Mouse (Mus musculus) lung, postnatal 36 days (tissue): ENCODE results near the gene Abr.

Experiments used
- DNase-seq: peaks from one replicate; pipeline ENCODE4 v3.0.0; 2022; ENCODE audit warnings: mixed read lengths

The Abr gene

DNA sequence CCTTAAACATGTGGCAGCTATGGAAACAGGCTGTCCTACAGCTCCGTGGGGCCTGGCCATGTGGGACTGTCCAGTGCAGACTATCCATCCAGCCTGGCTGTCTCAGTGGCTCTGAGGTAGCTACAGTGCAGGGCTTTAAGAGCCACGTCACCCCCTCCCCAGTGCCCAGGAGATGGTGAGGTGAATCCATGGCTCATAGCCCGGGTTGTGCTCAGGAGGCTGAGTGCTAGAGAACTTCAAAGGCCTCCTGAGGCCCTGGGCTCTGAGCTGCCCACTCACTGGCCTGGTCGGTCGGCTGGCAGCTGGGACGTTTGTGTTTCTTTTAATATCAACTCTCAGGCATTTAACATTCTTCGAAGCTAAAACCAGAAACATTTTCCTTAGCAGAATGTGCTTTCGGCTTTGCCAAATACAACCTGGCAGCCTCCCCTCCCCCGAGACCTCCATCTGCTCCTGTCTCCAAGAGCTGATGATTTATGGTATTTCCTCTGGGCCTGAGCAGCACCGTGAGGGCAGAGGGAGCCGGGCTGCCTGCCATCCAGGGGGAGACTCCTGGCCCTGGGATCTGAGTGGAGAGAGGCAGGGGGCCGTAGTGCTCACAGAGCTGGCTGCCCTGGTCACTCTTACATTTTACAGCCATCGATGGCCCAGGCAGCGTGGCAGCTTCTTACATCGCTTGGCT is 172.5 kb downstream of the Abr start:
- no peak for DNase-seq

DNA sequence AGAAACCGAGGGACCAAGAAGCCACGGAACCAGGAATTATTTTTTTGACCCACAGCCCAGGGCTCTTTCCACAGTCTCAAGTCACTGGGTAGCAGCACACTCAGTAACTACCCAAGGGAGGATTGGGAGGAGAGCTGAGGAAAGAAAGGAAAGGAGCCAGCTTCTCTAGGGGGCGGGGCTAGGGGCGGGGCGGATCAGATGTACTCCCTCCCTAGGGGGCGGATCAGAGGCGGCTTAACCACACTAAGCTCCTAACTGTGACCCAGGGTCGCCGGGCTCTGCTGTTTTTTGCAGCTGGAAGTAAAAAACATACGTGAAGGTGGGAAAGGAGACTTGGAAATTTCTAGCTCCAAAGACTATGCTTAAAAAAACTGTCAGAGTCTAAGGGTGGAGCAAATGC is 175.9 kb downstream of the Abr start:
- DNase-seq, result no peak

DNA sequence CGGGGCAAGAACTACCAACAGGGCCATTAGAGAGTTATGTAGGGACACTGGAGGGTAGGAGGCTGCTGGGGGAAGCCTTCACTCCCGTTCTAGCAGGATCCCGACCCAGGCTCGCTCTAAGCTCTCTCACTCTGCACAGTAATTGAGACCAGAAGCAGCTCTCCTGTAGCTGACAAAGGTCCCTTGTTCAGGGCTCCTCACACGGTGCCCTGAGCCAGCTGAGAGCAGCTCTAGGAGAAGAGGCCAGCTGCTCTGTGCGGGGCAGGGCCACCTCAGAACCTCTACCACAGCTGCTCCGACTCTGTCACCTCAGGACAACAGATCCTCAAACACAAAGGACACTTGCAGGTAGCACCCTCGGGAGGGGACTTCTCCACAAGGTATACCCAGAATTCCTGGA is 176.7 kb downstream of the Abr start:
- no peak for DNase-seq

DNA sequence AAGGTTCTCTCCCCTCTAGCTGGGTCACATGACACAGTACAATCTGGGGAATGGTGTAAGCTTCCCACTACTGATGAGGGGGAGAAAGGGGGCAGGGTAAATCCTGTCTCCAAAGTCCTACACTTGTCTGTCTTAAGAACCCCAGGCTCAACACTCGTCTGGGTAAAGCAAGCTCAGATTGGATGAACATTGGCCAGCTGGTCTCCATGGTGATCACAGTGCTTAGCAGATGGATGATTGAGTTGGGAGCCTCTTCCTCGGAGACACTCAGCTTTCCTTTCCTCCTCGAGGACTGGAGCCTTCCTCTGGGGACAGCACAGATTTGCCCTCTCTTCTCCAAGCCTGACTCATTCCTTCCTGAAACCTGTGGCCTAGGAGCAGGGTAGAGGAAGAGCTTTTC is 182.4 kb downstream of the Abr start:
- DNase-seq, result no peak

DNA sequence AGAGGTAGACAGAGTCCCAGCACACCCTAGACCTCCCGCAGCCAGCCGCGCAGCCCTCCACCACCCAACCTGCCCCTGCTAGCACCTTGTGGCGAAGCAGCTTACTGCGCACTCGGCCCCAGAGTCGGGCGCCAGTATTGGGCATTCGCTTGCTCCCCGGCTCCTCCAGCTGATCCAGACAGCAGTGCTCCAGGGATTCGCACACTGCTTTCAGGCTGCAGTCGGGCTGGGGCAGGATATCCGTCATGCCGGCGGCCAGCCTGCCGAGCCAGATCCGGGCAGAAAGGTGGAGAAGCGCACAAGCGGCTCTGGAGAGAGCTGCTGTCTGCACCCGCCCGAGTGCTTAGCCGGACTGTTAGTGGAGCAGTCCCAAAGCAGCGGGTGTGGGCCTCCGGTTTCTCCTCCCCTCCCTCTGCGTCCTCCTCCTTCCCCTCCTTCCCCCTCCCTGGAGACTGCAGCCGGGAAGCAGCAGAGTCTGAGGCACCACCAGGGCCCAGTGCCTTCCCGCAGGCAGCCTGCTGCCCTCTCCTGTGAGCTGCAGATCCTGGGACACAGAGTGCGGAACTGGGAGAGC is 185.2 kb downstream of the Abr start:
- DNase-seq, result peak; percentile 71

DNA sequence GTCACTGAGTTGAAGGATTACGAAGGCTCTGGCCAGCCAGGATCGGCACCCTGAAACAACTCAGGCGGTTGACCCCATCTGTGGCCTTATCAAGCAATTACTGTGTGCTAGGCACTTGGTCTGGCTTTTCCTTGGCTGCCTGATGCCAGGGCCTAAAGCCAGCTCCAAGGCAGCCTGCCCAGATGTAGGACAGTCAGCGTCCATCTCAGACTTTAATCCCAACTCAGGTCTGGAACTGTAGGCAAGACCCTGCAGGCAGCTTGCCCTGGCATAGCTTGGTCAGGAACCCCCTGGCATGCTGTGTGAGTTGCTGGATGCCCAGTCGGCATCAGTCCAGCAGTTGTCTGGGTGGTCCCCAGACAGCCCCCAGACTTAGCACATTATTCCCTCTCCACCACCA is 186.1 kb downstream of the Abr start:
- no peak for DNase-seq

DNA sequence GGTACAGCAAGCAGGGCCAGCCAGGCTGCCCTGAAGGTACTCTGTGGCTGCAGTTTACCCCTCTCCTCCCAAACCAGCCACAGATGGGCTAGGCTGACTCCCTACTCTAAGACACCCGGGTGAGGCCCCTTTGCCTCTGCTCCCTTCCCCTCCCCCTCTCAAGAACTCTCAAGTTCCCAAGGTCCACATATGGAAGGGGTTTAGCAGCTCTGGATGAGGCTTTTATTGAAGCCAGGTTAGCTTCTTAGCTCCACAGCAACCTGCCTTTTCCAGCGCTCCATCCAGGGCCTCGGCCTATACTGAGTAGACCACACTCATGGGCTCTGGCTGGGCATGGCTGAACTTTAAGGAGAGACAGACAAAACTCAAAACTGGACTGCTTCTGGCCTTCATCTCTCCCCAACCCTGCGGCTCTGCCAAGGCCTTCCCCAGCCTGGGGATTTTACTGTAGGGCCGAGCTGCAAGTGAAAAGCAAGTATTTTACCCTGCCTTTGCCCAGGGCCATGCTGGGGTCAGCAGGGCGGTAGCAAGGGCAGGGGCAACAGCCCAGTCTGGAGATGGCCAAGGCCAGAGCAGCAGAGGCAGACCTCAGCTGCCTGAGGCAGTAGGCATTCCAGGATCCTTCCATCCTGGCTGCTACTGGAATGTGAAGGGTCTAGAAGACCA is 192.0 kb downstream of the Abr start:
- no peak for DNase-seq

DNA sequence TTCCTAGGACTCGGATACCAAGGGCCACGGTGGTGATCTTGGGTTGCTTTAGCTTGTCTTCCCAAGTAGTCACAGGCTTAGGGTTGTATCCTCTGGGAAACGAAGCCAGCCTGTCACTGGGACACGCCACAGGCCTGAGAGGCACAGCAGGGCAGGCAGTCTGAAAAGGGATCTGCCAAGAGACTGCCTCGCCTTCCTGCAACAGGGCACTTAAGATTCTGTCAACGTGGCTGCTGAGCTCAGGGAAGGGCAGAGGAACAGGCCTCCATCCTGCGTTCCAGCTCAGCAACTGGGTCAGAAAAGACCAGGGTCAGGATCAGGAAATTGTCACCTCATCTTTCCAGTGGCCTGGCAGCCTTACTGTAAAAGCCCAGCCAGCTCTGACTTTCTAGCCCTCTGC is 192.6 kb downstream of the Abr start:
- no peak for DNase-seq

DNA sequence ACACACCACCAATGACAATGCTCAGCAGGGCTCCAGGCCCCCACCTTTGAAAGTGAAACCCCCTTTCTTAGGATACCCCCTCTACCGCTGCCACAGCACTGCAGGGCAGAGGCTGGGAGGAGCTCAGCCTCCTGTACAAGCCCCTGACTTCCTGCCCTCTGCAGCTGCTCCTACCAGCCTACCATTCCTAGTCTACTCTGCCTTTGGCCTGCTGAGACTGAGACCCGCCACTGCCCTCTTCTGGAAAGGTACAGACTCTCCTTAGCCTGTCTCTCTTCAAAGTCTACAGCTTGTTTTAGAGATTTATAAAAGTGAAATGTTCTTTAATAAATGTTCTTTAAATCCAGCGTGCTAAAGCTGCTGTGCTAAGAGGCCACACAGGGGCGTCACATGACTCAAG is 193.1 kb downstream of the Abr start:
- no peak for DNase-seq

DNA sequence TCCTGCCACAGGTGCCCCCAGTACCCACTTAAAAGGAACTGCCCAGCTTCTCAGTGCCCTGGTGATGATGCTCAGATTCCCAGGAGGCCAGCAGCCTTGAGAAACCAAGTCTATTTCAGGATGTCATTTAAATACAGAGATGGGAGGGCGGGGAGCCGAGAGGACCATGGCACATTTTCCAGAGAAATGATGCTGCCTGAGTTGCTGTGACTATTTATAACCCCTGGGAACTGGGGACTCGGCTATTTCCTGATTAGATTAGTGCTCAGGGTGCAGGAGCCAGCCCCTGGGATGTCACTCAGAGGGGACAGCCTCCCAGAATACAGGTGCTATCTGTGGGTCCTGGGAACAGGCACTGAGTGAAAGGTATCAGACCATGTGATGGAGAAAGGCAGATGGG is 194.3 kb downstream of the Abr start:
- no peak for DNase-seq

DNA sequence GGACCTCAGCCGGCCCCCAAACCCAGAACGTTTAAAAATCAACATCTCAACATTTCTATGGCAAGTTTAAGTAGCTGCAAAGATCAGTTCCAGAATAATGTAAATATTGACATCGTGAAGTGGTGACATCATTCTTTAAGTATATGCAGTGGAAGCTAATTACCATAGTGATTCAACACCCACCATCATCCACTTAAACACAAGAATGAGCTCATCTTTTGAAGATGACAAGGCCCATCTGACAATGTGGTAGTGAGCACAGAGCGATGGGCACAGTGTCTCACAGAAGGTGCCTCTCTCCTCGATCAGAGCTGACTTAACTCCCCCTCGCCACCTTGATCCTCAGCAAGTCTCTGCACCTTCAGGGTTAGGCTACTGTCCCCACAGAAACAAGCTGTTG is 196.4 kb downstream of the Abr start:
- no peak for DNase-seq

DNA sequence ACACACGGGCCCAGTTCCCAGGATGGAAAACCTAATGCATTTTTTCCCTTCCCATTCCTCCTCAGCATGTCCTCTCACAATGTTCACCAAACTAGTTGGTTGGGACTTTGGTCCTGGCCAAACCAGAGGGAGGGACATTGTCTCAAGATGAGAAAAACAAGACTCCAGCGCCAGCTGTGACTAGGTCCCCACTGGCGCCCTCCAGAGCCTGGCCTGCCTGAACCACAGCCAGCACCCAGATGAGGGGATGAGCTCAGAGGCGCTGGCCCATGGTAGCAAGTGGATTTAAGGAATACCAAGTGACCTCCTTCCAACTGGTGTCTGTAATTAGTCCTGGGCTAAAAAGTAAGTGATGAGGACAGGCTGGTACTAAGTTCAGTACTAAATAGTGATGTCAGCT is 201.2 kb downstream of the Abr start:
- no peak for DNase-seq

DNA sequence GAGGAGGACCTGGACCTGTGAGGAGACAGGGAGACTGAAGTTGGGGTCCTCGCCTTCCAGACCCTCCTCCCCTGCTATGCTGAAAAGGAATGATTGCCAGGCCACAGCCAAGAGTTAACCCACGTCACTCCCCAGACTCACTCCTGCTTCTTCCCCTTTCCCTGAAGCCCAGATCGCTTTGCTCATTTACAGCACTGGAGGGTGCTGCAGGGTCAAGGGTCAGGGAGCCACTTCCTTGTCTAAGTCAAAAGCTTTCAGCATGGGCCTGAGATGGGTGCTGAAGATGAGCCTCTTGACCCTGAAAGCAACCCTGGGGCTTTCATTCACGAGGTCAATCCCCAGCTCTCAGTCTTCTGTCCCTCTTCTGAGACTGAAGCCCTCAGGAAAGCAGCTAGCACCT is 202.9 kb downstream of the Abr start:
- DNase-seq, result peak; percentile 61

DNA sequence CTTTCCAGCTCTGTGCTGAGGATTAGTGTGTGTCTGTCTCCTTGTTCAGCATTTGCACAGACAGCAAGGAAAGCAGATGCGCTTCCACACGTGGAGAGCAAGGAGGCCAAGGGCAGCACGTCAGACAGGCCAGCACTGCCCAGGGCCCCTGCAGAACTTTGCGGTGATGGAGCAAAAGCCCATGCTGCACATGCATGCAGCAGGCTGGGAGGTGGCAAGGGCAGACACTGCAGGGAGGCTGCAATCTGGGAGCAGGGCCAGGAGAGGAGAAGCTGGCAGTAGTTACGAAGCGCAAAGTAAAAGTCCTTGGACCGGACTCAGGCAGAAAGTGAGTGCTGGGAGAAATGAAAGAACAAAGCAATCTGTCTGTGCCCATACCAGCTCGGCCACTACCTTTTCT is 203.7 kb downstream of the Abr start:
- DNase-seq, result no peak

DNA sequence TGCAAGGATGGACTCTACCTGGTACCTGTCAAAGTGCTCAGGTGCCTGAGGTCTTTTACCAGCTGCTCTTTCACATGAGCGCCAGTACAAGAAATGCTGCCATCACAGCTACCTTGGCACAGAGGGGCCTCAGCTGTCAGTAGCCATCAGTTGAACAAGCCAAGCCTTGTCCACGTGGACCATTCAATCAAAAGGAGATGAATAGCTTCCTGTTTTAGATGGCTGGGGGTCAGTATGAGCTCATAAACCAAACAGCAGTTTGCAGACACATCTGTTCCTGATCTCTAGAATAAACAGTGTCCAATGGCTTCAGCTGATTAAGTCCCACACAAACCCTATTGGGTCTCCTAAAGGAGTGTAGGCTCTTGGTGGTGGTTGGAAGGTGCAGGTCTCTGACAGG is 206.1 kb downstream of the Abr start:
- no peak for DNase-seq

DNA sequence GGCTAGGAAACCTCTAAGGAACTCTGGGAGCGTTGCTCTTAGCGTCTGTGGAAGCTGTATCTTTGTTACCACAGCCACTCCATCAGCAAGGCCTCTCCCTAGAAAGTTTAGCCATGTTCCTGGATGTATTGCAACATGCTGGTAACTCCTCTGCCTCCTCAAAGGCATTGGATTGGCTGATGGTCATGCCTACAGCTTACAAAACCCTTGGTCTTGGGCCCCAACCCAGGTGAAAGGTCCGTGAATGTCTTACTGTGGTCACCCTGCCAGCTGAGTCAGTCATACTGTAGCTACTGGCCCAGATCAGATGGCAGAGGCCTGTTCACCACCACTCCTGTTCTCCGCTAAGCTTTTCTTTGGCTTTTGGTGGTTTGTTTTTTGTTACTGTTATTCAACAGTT is 207.1 kb downstream of the Abr start:
- DNase-seq, result peak; percentile 62

DNA sequence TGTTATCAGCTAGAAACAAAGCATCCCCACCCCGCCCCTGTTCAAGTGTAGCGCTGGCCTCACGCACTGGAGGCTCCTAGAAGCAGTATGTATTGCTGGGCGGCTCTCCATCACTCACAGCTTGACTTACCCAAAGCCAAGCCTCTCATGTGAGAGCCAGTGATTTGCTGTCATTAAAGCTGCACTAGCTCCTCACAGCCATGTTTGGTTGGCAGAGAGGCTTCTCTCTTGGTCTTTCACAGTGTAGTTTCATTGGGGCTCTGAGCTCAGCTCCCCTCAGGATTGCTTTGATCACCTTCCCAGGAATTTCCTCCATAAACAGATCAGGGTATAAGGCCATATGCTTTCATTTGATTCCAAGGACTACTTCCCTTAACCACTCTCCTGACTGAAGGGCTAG is 208.9 kb downstream of the Abr start:
- DNase-seq, result no peak

DNA sequence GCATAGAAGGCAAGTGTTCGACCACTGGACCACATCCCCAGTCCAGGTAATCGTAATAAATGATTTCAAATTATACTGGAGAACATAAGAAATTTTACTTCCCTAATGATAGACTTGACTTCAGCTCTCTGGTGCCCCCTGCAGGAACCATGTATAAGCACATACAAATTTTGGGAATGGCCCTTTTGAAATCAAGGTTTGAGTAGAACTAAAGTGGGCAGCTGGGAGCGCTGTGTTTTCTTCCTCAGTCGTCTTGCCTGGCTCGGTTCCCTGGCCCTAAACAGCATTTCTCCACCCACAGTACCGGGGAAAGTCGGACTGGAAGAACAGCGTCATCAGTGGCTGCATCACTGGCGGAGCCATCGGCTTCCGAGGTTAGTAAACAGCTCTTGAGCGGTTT is 211.3 kb downstream of the Abr start:
- peak; percentile 69 for DNase-seq

DNA sequence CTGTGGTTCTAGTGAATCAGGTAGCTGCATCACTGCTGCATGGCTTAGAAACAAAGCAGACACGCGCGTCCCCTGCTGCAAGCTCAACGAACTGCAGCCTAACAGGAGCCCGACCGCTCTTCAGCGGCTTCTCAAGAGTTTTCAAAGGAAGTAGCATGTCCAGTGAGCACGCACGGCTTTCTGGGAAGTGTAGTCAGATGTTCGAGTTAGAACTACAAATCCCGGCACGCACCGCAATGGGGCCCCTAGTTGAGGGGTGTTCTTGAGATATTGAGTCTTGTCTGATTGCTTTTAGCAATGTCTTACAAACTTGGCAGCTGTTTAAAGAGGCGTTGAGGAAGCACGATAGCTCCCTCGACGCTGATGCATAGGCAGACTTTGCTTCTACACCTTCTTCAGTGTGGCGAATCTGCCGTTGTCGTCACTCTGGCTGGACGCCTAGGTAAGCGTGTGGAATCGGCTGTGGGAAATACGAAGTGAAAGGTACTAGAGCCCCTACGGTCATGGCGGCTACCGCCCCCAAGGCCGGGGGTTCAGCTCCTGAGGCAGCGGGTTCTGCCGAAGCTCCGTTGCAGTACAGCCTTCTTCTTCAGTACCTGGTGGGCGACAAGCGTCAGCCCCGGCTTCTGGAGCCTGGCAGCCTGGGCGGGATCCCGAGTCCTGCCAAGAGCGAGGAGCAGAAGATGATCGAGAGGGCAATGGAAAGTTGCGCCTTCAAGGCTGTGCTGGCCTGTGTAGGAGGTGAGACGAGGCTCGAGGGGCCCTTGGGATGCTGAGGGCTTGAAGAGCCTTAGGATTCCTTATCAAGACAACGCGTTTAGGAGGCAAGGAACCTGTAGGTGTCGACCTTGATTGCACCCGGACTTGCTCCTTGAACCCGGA is 215.2 kb downstream of the Abr start, which contains the start of gene Timm22:
Gene Timm22 (plus strand): TSS at position 251 of the 882 bp plus-strand sequence.
- DNase-seq, result peak; percentile 99

DNA sequence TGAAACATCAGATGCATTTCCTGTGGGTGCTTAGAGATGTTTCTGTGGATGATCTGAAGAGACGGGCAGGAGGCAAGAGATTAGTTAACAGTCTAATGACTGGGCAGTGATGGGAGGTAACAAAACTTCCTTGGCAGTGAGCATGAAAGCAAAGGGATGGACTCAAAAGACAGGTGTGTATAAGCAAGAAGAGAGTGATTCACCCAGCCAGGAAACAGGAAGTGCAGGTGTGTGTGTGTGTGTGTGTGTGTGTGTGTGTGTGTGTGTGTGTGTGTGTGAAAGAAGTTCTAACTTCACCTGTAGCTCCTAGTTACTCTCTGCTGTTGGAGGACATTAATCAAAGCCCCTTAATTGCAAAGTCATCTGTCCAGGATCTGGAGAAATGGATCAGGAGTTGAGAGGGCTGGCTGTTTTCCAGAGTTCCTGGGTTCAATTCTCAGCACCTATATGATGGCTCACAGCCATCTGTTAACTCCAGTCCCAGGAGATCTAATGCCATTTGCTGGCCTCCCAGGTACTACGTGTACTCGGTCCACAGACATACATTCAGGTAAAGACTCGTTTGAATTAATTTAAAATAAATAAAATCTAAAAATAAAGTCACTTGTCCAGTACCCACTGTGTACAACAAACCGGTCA is 216.4 kb downstream of the Abr start:
- no peak for DNase-seq

DNA sequence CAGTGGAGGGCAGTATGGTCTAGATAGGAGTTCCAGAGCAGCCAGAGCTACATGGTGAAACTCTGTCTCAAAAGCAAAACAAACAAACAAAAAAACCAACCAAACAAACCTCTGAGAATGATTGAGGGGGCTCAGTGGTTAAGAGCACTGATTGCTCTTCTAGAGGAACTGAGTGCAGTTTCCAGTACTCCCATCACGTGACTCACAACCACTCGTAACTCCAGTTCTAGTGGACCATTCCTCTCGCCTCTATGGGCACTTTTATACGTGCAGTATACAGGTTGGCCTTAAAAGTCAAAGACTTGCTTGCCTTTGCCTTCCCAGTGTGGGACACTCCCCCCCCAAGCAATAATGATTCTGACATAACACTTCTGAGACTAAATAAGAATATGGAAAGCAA is 217.0 kb downstream of the Abr start:
- DNase-seq, result no peak

DNA sequence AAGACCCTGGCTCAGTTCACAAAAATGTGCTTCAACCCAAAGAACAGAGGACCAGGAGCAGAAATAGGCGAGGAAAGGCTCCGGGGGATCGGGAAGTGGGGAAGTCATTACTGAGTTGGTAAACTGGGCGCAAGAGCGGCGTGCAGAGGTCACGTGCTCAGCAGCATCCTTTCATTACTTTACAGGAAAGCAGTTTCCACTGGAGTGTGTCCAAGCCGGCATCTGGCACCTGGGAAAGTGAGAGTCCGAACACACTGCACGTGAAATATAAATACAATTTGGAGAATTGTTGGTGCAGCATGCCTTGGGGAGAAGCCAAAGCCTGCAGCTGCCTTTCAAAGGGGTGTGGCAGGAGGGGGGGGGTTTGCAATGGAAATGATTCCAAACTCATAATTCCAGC is 220.7 kb downstream of the Abr start:
- DNase-seq, result no peak
